Mouse (Mus musculus): Measurements from ENCODE around the gene Cela3a.
A peak's percentile ranks its signal among the peaks of the same experiment; 100 is the strongest.
"Not testable (repeated sequence)": the region's sequence is repeated elsewhere in the genome, so short reads cannot be mapped to it uniquely, and the experiment has no call there.

Gene Cela3a

GRCm38 (mm10) chr4:137409691-137410090 lies at the start of gene Cela3a:
TSS of gene Cela3a (minus strand) at chr4:137409791.
- DNase-seq: no peak

- DNase-seq: no peak
These were observed 49.3 kb upstream of the Cela3a start for GRCm38 (mm10) chr4:137458861-137459260.

GRCm38 (mm10) chr4:137458310-137458709 lies 48.7 kb upstream of the Cela3a start:
- DNase-seq: no peak

- DNase-seq: no peak
These were observed 47.7 kb upstream of the Cela3a start for GRCm38 (mm10) chr4:137457292-137457691.

- no peak for DNase-seq
These were observed 47.0 kb upstream of the Cela3a start for GRCm38 (mm10) chr4:137456581-137456980.

GRCm38 (mm10) chr4:137454582-137454981 lies 45.0 kb upstream of the Cela3a start:
- no peak for DNase-seq

- no peak for DNase-seq
These were observed 43.7 kb upstream of the Cela3a start, which contains the start of gene 1700013G24Rik for GRCm38 (mm10) chr4:137453234-137453767. TSS of gene 1700013G24Rik (plus strand) at chr4:137453284.

GRCm38 (mm10) chr4:137452190-137452589 lies 42.6 kb upstream of the Cela3a start:
- no peak for DNase-seq

- no peak for DNase-seq
These were observed 40.1 kb upstream of the Cela3a start for GRCm38 (mm10) chr4:137449715-137450114.

GRCm38 (mm10) chr4:137449132-137449531 lies 39.5 kb upstream of the Cela3a start:
- no peak for DNase-seq

GRCm38 (mm10) chr4:137448641-137449040 lies 39.0 kb upstream of the Cela3a start:
- no peak for DNase-seq

GRCm38 (mm10) chr4:137448197-137448596 lies 38.6 kb upstream of the Cela3a start:
- DNase-seq: peak; percentile 23

GRCm38 (mm10) chr4:137447363-137448196 lies 38.0 kb upstream of the Cela3a start:
- no peak for DNase-seq

- DNase-seq: no peak
These were observed 36.3 kb upstream of the Cela3a start for GRCm38 (mm10) chr4:137445881-137446280.

- DNase-seq: peak; percentile 69
These were observed 34.0 kb upstream of the Cela3a start for GRCm38 (mm10) chr4:137443625-137444024.

- DNase-seq: no peak
These were observed 31.7 kb upstream of the Cela3a start for GRCm38 (mm10) chr4:137441332-137441731.

GRCm38 (mm10) chr4:137438842-137439241 lies 29.3 kb upstream of the Cela3a start:
- DNase-seq: no peak

- no peak for DNase-seq
These were observed 27.5 kb upstream of the Cela3a start for GRCm38 (mm10) chr4:137436979-137437669.

GRCm38 (mm10) chr4:137432700-137433550 lies 23.3 kb upstream of the Cela3a start:
- not testable (repeated sequence) for DNase-seq

GRCm38 (mm10) chr4:137430502-137430901 lies 20.9 kb upstream of the Cela3a start, which contains the start of gene Cela3b:
TSS of gene Cela3b (minus strand) at chr4:137430540.
- DNase-seq: no peak

GRCm38 (mm10) chr4:137417712-137418564 lies 8.3 kb upstream of the Cela3a start:
- no peak for DNase-seq

GRCm38 (mm10) chr4:137414936-137415335 lies 5.3 kb upstream of the Cela3a start:
- no peak for DNase-seq
